Mouse (Mus musculus) C2C12 (cell line): Measurements from ENCODE around the gene Ly75.

Source experiments
- CEBPB ChIP-seq: IDR thresholded peaks from one replicate; pipeline ENCODE4 v1.6.1; 2011; ENCODE audit warnings: low read depth, mild to moderate bottlenecking, control low read depth, moderate library complexity
- CTCF ChIP-seq: IDR thresholded peaks from one replicate; pipeline ENCODE4 v1.5.1; 2011; ENCODE audit not compliant: control insufficient read depth, insufficient read depth, insufficient read length
- FOSL1 ChIP-seq: IDR thresholded peaks from one replicate; pipeline ENCODE4 v1.8.0; 2011; ENCODE audit warnings: mild to moderate bottlenecking, low read length; ENCODE audit not compliant: poor library complexity, insufficient read depth, severe bottlenecking
- MAX ChIP-seq: IDR thresholded peaks from one replicate; pipeline ENCODE4 v1.6.1; 2011; ENCODE audit warnings: mild to moderate bottlenecking, control low read depth
- MYOG ChIP-seq: IDR thresholded peaks from one replicate; pipeline ENCODE4 v1.6.1; 2011; ENCODE audit not compliant: control insufficient read depth, insufficient read length; ENCODE audit errors: extremely low read depth
- USF1 ChIP-seq: IDR thresholded peaks from one replicate; pipeline ENCODE4 v1.6.1; 2011; ENCODE audit warnings: low read depth, mild to moderate bottlenecking, control low read depth, moderate library complexity

- TF ChIP-seq CTCF, result no peak
- no peak for TF ChIP-seq USF1
- TF ChIP-seq MYOG, result no peak
- TF ChIP-seq MAX, result no peak
- no peak for TF ChIP-seq FOSL1
- no peak for TF ChIP-seq CEBPB
Measured at GRCm38 (mm10) chr2:60256751-60257150, 126.4 kb downstream of the Ly75 start.
